Mouse (Mus musculus): ENCODE results near the gene Gm20458. TPM values are rescaled to one million over a fixed set of nuclear protein-coding genes. Genes with fewer than 3 reads are reported as not detected.

Gene Gm20458
- polyA plus RNA-seq, 1 experiment from 2014 or later: 6.5 TPM

DNA sequence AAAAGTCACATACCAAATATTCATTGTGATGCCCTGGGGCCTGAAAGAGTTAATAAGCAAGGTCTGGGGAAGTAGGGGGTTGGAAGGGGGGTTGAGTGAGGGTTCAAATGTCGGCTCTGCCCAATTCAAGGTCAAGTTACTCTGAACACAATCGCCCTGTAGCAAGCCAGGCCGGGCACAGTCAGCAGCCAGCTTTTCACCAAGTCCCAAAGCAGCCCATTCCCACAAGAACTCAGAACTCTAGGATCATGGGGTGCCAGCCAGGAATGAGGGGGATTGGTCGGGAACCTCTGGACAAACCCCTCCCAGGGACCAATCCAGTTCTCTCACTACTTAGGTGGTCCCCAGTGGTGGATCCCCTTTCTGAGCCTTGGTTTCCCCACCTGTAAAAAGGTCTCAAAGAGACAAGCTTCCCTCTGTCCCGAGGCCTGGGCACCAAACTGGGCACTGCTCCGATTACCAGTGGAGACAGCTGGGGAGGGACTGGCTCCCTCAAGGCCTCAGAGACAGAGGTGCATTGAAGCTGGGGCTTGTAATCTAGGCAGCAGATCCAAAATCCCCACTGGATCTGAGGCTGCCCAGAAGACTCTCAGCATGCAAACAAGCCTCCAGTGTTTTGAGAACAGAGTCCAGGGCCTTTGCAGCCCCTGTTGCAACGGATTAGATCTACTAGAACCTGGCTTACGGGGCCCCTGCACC is 24.4 kb upstream of the Gm20458 start:
- H3K27ac ChIP-seq: no peak overlapping the region
- ATAC-seq (ENCODE audit: low FRiP score, low read depth): no peak
- WGBS: 29% methylated on average over 8 of the region's 8 CpGs
- H3K36me3 ChIP-seq: no peaks in the 10 kb centered on the region
- H3K4me3 ChIP-seq: no peak overlapping the region
- H3K4me1 ChIP-seq: peaks cover 8% of the 10 kb centered on the region; the same call in 1 of the 2 replicates
- no peak overlapping the region for H3K4me2 ChIP-seq (replicated peaks)
- H3K9me3 ChIP-seq: no peaks in the 10 kb centered on the region
- H3K9ac ChIP-seq: no peak overlapping the region
- H3K27me3 ChIP-seq (replicated peaks): peaks cover 3% of the 10 kb centered on the region

DNA sequence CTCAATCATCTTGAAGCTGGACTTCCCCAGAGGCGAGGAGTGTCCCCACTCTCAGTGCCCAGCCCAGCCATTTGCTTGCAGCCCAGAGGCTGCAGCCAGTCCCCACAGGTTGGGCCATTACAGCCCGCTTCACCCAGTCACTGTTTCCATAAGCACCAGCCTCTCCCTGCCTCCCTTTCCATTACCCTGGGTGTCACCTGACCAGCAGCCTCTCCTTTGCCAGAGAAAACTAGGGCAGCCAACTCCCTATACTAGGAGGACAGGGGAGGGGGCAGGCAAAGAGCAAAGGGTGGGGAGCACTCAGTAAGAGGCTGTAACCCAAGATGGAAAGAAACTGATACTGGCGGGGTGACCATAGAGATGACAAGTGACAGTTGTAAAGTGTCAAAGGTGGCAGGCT is 23.8 kb upstream of the Gm20458 start:
- H3K9ac ChIP-seq: no peak overlapping the region
- 47% methylated on average over 3 of the region's 3 CpGs for WGBS
- H3K4me1 ChIP-seq: peaks cover 13% of the 10 kb centered on the region
- H3K4me2 ChIP-seq (replicated peaks): no peak overlapping the region
- H3K9me3 ChIP-seq: no peaks in the 10 kb centered on the region
- H3K27ac ChIP-seq: no peak overlapping the region
- no peaks in the 10 kb centered on the region for H3K36me3 ChIP-seq
- H3K4me3 ChIP-seq: no peak overlapping the region
- peaks cover 9% of the 10 kb centered on the region for H3K27me3 ChIP-seq (replicated peaks)
- ATAC-seq (ENCODE audit: low FRiP score, low read depth): no peak

DNA sequence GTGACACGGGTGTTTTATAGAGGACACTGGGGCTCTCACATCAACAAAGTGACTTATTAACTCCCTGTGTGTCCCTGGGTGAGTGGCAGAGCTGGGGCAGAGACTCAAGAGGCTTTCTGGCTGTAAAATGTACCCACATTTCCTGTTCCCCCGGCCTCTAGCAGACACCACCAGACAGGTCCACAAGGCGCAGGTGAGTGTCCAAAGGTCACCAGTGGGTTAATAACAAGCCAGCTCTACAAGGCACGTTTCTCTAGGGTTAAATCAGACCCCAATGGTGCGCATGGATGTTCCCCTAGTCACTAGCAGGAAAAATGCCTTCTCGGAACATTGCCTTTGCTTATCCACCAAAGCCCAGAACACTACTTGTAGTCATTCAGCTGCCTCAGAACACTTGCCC is 23.1 kb upstream of the Gm20458 start:
- Histone ChIP-seq H3K4me1 (peaks cover 16% of the 10 kb centered on the region), H3K4me3 (no peak overlapping the region), H3K27me3 (replicated peaks) (peaks cover 16% of the 10 kb centered on the region), H3K4me2 (replicated peaks) (no peak overlapping the region), H3K36me3 (no peaks in the 10 kb centered on the region), H3K27ac (no peak overlapping the region), H3K9ac (no peak overlapping the region), H3K9me3 (no peaks in the 10 kb centered on the region)
- WGBS: 71% methylated on average over 6 of the region's 6 CpGs
- ATAC-seq (ENCODE audit: low FRiP score, low read depth): no peak

DNA sequence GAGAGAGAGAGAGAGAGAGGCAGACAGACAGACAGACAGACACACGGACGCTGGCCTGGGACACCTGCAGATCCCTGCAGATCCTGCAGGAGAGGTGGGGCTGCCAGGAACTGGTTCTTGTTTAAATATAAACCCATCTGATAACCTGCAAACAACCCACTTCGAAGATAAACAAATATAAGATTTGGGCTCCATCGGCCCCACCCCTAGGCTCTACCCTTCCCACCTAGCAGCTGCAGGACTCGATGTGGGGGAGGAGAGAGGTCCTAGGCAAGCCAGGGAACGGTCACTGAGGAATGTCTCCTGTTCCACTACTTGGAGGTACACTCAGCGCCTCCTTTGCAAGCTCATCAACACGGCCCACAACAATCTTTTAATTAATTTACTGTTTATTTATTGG is 22.5 kb upstream of the Gm20458 start:
- no peak for ATAC-seq (ENCODE audit: low FRiP score, low read depth)
- WGBS: 58% methylated on average over 8 of the region's 8 CpGs
- Histone ChIP-seq H3K4me3 (no peak overlapping the region), H3K4me2 (replicated peaks) (no peak overlapping the region), H3K27ac (no peak overlapping the region), H3K4me1 (peaks cover 17% of the 10 kb centered on the region), H3K27me3 (replicated peaks) (peaks cover 17% of the 10 kb centered on the region), H3K36me3 (no peaks in the 10 kb centered on the region), H3K9ac (no peak overlapping the region), H3K9me3 (no peaks in the 10 kb centered on the region)

DNA sequence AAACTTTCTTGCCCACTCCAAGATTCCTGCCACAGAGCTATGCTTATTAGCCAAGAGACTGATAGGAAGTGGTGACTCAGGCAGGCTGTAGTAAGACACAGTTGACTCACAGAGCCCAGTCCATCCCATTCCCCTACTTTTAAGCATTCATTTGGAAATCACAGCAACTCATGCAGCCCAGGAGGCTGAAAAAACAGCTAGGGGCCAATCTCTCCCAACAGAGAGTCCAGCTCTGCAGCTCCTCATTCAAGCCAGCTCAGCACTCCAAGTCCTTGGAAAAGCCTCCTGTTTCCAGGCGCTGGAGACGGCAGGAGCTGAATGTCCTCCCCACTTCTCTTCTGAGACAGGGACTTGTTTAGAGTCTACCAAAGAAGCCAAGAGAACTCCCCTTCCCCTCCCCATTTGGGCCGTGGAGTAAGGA is 21.8 kb upstream of the Gm20458 start:
- Histone ChIP-seq H3K4me2 (replicated peaks) (no peak overlapping the region), H3K36me3 (no peaks in the 10 kb centered on the region), H3K9ac (no peak overlapping the region), H3K4me3 (no peak overlapping the region), H3K27ac (no peak overlapping the region), H3K4me1 (peaks cover 19% of the 10 kb centered on the region), H3K27me3 (replicated peaks) (peaks cover 17% of the 10 kb centered on the region), H3K9me3 (no peaks in the 10 kb centered on the region)
- ATAC-seq (ENCODE audit: low FRiP score, low read depth): no peak
- 74% methylated on average over 3 of the region's 3 CpGs for WGBS

DNA sequence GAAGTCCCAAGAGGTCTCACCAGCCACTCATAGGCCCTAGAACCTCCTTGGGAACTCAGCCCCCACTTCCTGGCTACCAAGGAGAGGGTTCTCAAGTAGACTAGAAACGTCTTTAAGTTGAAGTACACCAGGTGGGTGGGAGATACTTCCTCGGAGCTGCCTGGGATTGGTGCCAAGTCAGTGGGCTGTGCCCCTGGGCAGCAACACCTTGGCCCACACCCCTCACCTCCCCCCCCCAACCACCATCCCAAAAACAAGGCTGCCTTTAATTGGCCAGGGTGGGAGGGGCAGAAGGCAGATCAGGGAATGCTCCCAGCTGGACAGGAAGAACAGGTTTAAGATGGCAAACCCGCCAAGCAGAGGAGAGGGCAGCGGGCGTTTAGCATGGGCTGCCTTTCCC is 20.5 kb upstream of the Gm20458 start:
- ATAC-seq (ENCODE audit: low FRiP score, low read depth): no peak
- Histone ChIP-seq H3K27me3 (replicated peaks) (peaks cover 17% of the 10 kb centered on the region), H3K9me3 (no peaks in the 10 kb centered on the region), H3K36me3 (no peaks in the 10 kb centered on the region), H3K4me2 (replicated peaks) (no peak overlapping the region), H3K27ac (no peak overlapping the region), H3K4me3 (no peak overlapping the region), H3K4me1 (peaks cover 19% of the 10 kb centered on the region), H3K9ac (no peak overlapping the region)
- WGBS: 82% methylated on average over 5 of the region's 5 CpGs

DNA sequence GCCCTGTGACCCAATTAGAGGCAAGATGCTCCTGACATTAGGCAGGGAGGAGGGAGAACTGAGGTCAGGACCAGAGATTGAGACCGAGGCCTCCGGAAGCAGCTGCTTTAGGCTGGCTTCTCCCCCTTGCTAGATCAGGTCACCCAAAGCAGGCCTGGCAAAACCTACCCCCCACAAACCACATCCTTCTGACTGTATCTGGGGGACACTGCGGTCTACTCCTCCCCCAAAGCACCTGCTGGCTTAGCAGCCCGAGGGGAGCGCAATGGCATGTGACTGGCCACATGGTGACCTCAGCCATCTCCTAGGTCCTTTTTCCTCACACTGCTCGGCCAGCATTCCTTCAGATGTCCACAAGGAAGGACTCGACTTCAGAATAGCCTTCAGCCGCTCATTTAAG is 19.6 kb upstream of the Gm20458 start:
- no peak overlapping the region for H3K9ac ChIP-seq

DNA sequence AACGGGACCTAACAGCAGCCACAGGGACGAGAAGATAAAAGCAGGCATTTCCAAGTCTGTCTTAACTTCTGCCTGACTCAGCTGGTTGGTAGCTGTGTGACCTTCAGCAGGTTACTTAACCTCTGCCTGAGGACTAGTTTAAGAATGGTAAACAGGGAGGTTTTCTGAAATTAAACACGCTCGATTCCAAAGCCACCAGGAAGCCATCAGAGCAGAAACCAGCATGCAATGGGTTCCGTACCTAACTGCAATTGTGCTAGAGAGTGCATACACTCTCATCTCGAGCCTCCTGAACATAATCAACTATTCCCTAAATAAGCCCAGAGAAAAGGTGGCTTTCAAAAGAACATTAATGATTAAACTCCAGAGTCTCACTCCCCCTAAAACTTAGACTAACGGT is 19.0 kb upstream of the Gm20458 start:
- H3K4me2 ChIP-seq (replicated peaks): peak overlapping the region; percentile 92
- ATAC-seq (ENCODE audit: low FRiP score, low read depth): no peak
- no peak overlapping the region for H3K27ac ChIP-seq
- no peaks in the 10 kb centered on the region for H3K9me3 ChIP-seq
- H3K9ac ChIP-seq: no peak overlapping the region
- 21% methylated on average over 7 of the region's 7 CpGs for WGBS
- no peaks in the 10 kb centered on the region for H3K36me3 ChIP-seq
- H3K4me1 ChIP-seq: peaks cover 19% of the 10 kb centered on the region
- H3K27me3 ChIP-seq (replicated peaks): peaks cover 17% of the 10 kb centered on the region
- H3K4me3 ChIP-seq: no peak overlapping the region

More for the DNA sequence above, 19.6 kb upstream of the Gm20458 start:
- peaks cover 19% of the 10 kb centered on the region for H3K4me1 ChIP-seq
- no peak for ATAC-seq (ENCODE audit: low FRiP score, low read depth)
- no peaks in the 10 kb centered on the region for H3K9me3 ChIP-seq
- no peak overlapping the region for H3K4me3 ChIP-seq
- no peaks in the 10 kb centered on the region for H3K36me3 ChIP-seq
- H3K4me2 ChIP-seq (replicated peaks): peak overlapping the region; percentile 92
- WGBS: 32% methylated on average over 8 of the region's 8 CpGs
- no peak overlapping the region for H3K27ac ChIP-seq
- peaks cover 17% of the 10 kb centered on the region for H3K27me3 ChIP-seq (replicated peaks)

DNA sequence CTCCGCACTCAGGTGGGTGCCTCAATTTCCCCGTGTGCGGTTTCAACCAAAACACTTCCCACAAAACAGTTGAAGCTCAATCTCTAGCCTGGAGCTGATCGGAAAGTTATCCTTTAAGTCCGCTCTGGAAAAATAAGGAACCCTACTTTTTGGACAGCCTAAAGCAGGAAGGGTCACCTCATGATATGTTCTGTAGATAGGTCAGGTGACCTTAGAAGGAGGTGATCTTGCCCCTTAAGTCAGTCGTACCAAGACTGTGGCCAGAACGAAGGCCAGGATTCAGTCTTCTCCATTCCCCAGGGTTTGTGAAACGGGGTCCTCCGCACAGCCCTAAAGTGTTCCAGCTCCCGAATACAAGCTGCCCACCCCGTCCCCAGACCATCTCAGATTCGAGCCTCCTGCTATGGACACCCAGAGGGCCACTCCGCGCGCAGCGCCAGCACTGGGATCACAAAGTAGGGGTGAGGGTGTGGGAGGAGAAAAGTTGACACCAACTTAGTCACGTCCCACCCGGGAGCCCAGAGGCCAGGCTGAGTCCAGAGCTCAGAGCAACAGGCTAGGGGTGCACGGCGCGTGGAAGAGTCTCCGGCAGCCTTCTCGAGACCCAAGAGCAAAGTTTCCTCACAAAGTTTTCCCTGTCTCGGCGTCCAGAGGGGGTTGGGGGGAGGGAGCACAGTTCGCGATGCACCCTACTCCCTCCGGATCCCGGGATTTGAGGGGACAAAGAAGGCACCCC is 18.3 kb upstream of the Gm20458 start:
- ATAC-seq (ENCODE audit: low FRiP score, low read depth): peak; percentile 70
- WGBS: 3% methylated on average over 29 of the region's 29 CpGs
- no peaks in the 10 kb centered on the region for H3K9me3 ChIP-seq
- H3K27ac ChIP-seq: no peak overlapping the region
- peak overlapping the region; percentile 92 for H3K4me2 ChIP-seq (replicated peaks)
- H3K36me3 ChIP-seq: no peaks in the 10 kb centered on the region
- H3K9ac ChIP-seq: peak overlapping the region; percentile 59
- peaks cover 19% of the 10 kb centered on the region for H3K4me1 ChIP-seq
- H3K27me3 ChIP-seq (replicated peaks): peaks cover 17% of the 10 kb centered on the region
- H3K4me3 ChIP-seq: peak overlapping the region; percentile 48

DNA sequence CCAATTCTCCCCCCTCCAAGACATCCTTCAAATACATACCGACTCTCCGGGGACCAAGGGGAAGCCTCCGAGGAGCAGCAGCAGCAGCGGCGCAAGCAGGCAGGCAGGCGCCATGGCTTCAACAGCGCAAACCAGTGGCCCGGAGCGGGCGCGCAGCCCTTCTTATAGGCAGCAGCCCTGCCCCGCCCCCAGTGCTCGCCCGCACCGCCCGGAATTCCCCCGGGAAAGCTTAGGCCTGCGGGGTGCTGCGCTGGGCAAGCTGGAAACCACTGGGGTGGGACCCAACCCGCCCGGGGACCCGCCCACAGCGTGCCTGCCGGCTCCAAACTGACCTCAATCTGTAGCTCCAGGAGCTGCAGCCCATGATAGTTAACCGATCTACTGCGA is 17.7 kb upstream of the Gm20458 start:
- no peaks in the 10 kb centered on the region for H3K9me3 ChIP-seq
- H3K36me3 ChIP-seq: no peaks in the 10 kb centered on the region
- peaks cover 17% of the 10 kb centered on the region for H3K27me3 ChIP-seq (replicated peaks)
- no peak overlapping the region for H3K27ac ChIP-seq
- H3K4me2 ChIP-seq (replicated peaks): peak overlapping the region; percentile 92
- WGBS: under 1% methylated on average over 26 of the region's 26 CpGs
- peak overlapping the region; percentile 48 for H3K4me3 ChIP-seq
- H3K9ac ChIP-seq: peak overlapping the region; percentile 59
- peaks cover 19% of the 10 kb centered on the region for H3K4me1 ChIP-seq
- ATAC-seq (ENCODE audit: low FRiP score, low read depth): peak; percentile 94

DNA sequence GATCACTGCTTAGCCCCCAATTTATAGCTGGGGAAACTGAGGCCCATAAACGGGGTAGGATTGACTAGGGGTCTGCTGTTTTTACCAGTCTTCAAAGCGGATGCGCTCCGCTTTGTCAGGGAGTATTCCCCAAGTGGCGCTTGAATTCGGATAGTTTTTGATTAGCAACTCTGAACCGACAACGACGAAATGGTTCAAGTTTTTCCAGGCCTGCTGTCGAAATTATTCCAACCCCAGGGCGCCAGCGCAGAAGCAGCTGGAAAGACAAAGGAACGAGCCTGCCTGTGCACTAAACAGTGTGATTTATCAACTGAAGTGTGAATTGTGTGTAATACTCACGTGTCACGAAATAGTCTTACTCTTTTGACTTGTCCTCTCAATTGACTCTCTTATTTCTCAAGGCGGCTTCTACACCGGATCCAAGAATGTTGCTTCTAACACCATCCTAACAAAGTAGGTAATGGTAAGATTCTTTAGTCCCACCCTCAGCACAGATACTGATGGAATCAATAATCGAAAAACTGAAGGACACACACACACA is 17.2 kb upstream of the Gm20458 start, which contains the start of gene Sdc4:
TSS of gene Sdc4 (minus strand) at position 428 of the 541 bp plus-strand sequence.
- Histone ChIP-seq H3K9me3 (no peaks in the 10 kb centered on the region), H3K9ac (peak within 1 kb of the TSS; percentile 59), H3K27me3 (replicated peaks) (peaks cover 17% of the 10 kb centered on the region), H3K36me3 (no peaks in the 10 kb centered on the region), H3K4me2 (replicated peaks) (peak within 1 kb of the TSS; percentile 92), H3K4me3 (peak within 1 kb of the TSS; percentile 48), H3K4me1 (peaks cover 19% of the 10 kb centered on the region), H3K27ac (no peak within 1 kb of the TSS)
- WGBS: 4% methylated on average over 18 of the region's 18 CpGs
- ATAC-seq (ENCODE audit: low FRiP score, low read depth): peak; percentile 23; the same call in 1 of the 2 replicates

DNA sequence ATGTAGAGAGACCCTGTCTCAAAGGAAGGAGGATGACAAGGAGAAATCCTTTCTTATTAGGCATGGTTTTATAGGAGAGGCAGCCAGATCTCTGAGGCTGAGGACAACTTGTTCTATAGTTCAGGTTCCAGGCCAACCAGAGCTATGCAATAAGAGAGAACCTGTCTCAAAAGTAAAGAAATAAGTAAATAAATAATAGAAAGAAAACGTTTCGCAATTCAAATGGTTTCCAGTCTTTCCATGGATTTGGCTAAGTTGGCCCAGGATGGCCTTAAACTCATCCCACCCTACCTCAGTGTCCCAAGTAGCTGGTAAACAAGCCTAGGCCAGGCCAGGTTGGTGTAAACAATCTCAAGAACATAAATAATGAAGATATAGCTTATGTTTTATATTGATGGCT is 16.1 kb upstream of the Gm20458 start:
- peaks cover 19% of the 10 kb centered on the region for H3K4me1 ChIP-seq
- peaks cover 17% of the 10 kb centered on the region for H3K27me3 ChIP-seq (replicated peaks)
- no peak overlapping the region for H3K9ac ChIP-seq
- no peak overlapping the region for H3K27ac ChIP-seq
- no peaks in the 10 kb centered on the region for H3K9me3 ChIP-seq
- 90% methylated on average over 2 of the region's 2 CpGs for WGBS
- no peak for ATAC-seq (ENCODE audit: low FRiP score, low read depth)
- H3K4me3 ChIP-seq: no peak overlapping the region
- H3K36me3 ChIP-seq: no peaks in the 10 kb centered on the region
- no peak overlapping the region for H3K4me2 ChIP-seq (replicated peaks)

Data from neural tube, embryonic 12.5 days (tissue).